Mouse (Mus musculus) kidney, embryonic 15.5 days (tissue): ENCODE measurements around the gene Galt. TPM values are rescaled to one million over a fixed set of nuclear protein-coding genes. Genes with fewer than 3 reads are reported as not detected.

Source experiments
- ATAC-seq: fragments of 200-750 bp; cut with Nextera tagmentation; replicated peaks from 2 replicates; pipeline ENCODE4 v1.8.0; 2017; ENCODE audit warnings: moderate TSS enrichment; ENCODE audit not compliant: low FRiP score
- H3K27ac ChIP-seq: fragments of 300-500 bp; sonication (generic); 2 replicates; pipeline ENCODE4 v1.5.1; 2015; ENCODE audit warnings: mild to moderate bottlenecking, inconsistent platforms
- H3K27me3 ChIP-seq: fragments of 300-500 bp; sonication (generic); 2 replicates; pipeline ENCODE4 v1.6.1; 2015; ENCODE audit warnings: inconsistent platforms
- H3K36me3 ChIP-seq: fragments of 300-500 bp; sonication (generic); 2 replicates; pipeline ENCODE4 v1.6.1; 2015; ENCODE audit warnings: inconsistent platforms
- H3K4me1 ChIP-seq: fragments of 300-500 bp; sonication (generic); 2 replicates; pipeline ENCODE4 v1.6.1; 2015; ENCODE audit warnings: inconsistent platforms
- H3K4me2 ChIP-seq: fragments of 300-500 bp; sonication (generic); 2 replicates; pipeline ENCODE4 v1.6.1; 2015; ENCODE audit warnings: moderate library complexity, mild to moderate bottlenecking, inconsistent platforms
- H3K4me3 ChIP-seq: fragments of 300-500 bp; sonication (generic); replicated peaks from 2 replicates; pipeline ENCODE4 v1.5.1; 2015; ENCODE audit warnings: mild to moderate bottlenecking, inconsistent platforms
- H3K9ac ChIP-seq: fragments of 300-500 bp; sonication (generic); 2 replicates; pipeline ENCODE4 v1.6.1; 2015; ENCODE audit warnings: mild to moderate bottlenecking, inconsistent platforms
- H3K9me3 ChIP-seq: fragments of 300-500 bp; sonication (generic); replicated peaks from 2 replicates; pipeline ENCODE4 v1.6.1; 2016; ENCODE audit warnings: inconsistent platforms
- WGBS: fragments of 180-500 bp; shearing (Covaris S2); methylation state at CpG from one replicate; pipeline ENCODE4 v1.1.7; 2015; ENCODE audit warnings: mixed read lengths; 5-methylcytosine and 5-hydroxymethylcytosine counted together
- polyA plus RNA-seq: library from polyadenylated mRNA; unstranded; fragments of >200 nt; fragmentation: Nextera tagmentation; extraction: Ambion mirVana; gene quantifications from 2 replicates; pipeline ENCODE4 v1.2.1, GENCODE M21; 2015

Galt gene
- polyA plus RNA-seq: 50.7 and 52.5 TPM in 2 replicates

DNA sequence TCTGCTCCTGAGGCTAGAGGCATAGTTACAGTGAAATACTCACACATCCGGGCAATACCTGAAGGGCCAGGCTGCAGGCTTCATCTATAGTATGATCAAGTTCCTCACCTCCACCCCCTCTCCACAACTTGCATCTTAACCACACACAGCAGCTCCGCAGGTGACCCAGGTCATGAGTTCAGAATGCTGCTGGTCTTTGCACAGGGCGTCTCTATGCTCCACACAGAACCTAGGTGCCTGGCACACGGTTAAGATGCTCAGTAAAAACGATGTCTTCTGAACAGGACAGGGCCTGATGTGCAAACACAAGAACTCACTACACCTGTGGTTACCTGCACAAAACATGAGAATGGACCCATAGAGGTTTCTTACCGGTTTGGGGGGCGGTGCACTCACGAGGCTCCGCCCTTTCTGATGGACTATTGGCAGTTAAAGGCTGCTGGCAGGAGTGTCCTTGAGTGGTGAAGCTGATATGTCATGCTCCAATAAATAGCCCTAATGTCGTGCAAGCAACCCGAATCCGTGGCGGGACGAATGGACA lies at the start of gene Galt:
Gene Galt (plus strand): TSS at position 432 of the 541 bp plus-strand sequence.
- Histone ChIP-seq H3K27ac (peak within 1 kb of the TSS; percentile 95), H3K9me3 (no peaks in the 10 kb centered on the region), H3K27me3 (no peaks in the 10 kb centered on the region), H3K4me2 (peak within 1 kb of the TSS; percentile 90), H3K4me3 (peak within 1 kb of the TSS; percentile 69), H3K36me3 (peaks cover 23% of the 10 kb centered on the region), H3K4me1 (peaks cover 38% of the 10 kb centered on the region), H3K9ac (peak within 1 kb of the TSS; percentile 74)
- peak; percentile 65 for ATAC-seq
- WGBS: 14% methylated on average over 14 of the region's 14 CpGs

GRCm38 (mm10) chr4:41705922-41706754 lies 48.9 kb upstream of the Galt start:
- peaks cover 7% of the 10 kb centered on the region for H3K36me3 ChIP-seq
- peaks cover 22% of the 10 kb centered on the region for H3K27me3 ChIP-seq
- ATAC-seq: no peak
- 62% methylated on average over 19 of the region's 19 CpGs for WGBS
- no peak overlapping the region for H3K4me2 ChIP-seq
- H3K4me3 ChIP-seq: no peak overlapping the region
- H3K27ac ChIP-seq: no peak overlapping the region
- peaks cover 29% of the 10 kb centered on the region for H3K4me1 ChIP-seq
- H3K9me3 ChIP-seq: no peaks in the 10 kb centered on the region
- H3K9ac ChIP-seq: no peak overlapping the region

DNA sequence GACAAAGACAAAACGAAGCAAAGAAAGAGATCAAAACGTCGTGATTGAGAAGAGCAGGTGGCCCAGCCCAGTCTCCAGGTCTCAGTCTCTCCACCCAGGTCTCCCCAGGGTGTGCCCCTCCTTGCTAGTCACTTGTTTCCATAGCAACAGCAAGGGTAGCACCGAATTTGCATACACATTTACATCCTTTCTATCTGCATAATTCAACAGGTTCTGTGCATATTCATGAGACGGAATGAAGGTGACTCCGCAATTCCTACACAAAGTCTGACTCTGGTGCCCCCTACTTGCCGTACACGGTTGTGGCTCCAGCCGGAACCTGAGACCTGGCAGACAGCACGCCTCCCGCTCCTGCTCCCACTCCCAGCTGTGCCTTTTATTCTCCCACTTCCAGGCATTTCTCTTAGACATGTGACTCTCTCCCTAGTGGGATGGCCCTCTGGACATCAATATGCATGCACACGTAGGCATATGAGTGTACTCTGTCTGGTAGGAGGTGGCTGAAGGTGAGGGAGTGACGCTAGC lies 48.0 kb upstream of the Galt start:
- H3K4me3 ChIP-seq: no peak overlapping the region
- H3K27me3 ChIP-seq: peaks cover 22% of the 10 kb centered on the region
- peak; percentile 71 for ATAC-seq
- WGBS: 2% methylated on average over 13 of the region's 13 CpGs
- no peaks in the 10 kb centered on the region for H3K9me3 ChIP-seq
- H3K9ac ChIP-seq: no peak overlapping the region
- H3K4me1 ChIP-seq: peaks cover 38% of the 10 kb centered on the region
- no peak overlapping the region for H3K27ac ChIP-seq
- peaks cover 15% of the 10 kb centered on the region for H3K36me3 ChIP-seq
- H3K4me2 ChIP-seq: peak overlapping the region; percentile 37

DNA sequence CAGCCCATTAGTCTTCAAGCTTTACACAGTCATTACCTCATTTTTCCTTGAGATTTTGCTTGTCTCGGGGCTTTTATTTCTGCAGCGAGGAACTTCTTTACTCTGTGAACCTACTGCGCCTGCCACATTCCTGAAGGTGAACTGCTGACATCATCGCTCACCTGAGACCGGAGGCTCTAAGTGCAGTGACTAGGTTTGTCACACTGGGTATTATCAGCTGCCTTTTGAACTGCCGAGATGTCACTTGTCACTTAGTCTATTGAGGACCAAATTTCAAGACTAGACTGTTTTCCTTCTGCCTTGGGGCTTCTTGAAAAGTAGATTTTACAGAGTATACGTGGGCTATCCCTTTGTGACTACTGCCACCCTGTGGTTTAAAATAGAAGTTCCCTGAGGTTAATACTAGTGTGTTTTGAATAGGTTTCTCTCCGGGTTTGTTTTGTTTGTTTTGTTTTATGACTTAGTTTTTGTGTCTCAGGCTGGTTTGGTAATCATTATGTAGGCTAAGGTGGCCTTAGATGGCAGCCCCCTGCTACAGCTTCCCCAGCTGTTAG lies 46.8 kb upstream of the Galt start:
- ATAC-seq: no peak
- 36% methylated on average over 8 of the region's 8 CpGs for WGBS
- H3K4me3 ChIP-seq: no peak overlapping the region
- H3K9me3 ChIP-seq: no peaks in the 10 kb centered on the region
- peaks cover 46% of the 10 kb centered on the region for H3K4me1 ChIP-seq
- no peak overlapping the region for H3K4me2 ChIP-seq
- H3K36me3 ChIP-seq: peaks cover 15% of the 10 kb centered on the region
- no peak overlapping the region for H3K27ac ChIP-seq
- H3K27me3 ChIP-seq: peaks cover 22% of the 10 kb centered on the region
- H3K9ac ChIP-seq: no peak overlapping the region

GRCm38 (mm10) chr4:41710229-41710628 lies 44.8 kb upstream of the Galt start:
- Histone ChIP-seq H3K4me1 (peaks cover 46% of the 10 kb centered on the region), H3K4me3 (no peak overlapping the region), H3K4me2 (no peak overlapping the region), H3K27ac (no peak overlapping the region), H3K9me3 (no peaks in the 10 kb centered on the region), H3K9ac (no peak overlapping the region), H3K36me3 (peaks cover 20% of the 10 kb centered on the region), H3K27me3 (peaks cover 12% of the 10 kb centered on the region)
- 72% methylated on average over 4 of the region's 4 CpGs for WGBS
- no peak for ATAC-seq

GRCm38 (mm10) chr4:41711705-41712375 lies 43.2 kb upstream of the Galt start:
- 80% methylated on average over 16 of the region's 16 CpGs for WGBS
- H3K4me2 ChIP-seq: peak overlapping the region; percentile 91
- no peak for ATAC-seq
- no peaks in the 10 kb centered on the region for H3K27me3 ChIP-seq
- no peaks in the 10 kb centered on the region for H3K9me3 ChIP-seq
- peaks cover 39% of the 10 kb centered on the region for H3K4me1 ChIP-seq
- no peak overlapping the region for H3K27ac ChIP-seq
- H3K9ac ChIP-seq: peak overlapping the region; percentile 90
- H3K4me3 ChIP-seq: peak overlapping the region; percentile 73
- H3K36me3 ChIP-seq: peaks cover 32% of the 10 kb centered on the region

DNA sequence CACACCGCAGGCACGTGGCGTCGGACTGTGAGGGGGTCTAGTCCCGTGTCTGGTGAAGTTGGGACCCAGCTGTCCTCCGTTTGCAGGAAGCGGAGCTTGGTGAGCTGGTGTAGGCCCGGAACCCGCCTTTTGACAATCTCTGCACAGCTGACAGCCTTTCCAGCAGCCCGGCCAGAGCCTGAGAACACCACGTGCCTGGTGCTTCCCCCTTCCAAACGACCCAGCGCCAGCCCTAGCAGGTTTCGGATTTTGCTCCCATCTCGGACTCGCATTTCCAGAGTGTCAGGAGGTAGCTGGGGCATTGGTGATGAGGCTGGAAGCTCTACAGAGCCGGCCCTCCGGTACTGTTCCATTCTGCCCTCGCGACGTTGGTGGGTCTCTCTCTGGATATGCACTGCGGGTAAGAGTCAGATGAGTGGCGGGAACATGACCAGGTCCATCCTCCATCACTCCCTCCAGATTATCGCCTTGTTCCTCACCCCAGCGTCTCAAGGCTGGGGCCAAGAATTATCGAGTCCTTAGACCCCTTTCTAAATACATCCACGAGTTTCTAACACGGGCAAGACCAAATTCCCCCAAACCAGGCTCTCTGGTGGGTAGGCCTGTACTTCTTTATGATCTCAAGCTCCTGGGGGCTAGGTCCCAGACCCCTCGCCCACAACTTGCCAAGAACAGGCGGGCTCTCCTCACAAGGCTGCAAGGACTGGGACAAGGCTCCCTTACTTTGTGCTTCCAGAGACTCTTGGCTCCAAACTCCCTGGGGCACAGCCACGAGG lies 42.4 kb upstream of the Galt start:
- no peaks in the 10 kb centered on the region for H3K9me3 ChIP-seq
- H3K9ac ChIP-seq: peak overlapping the region; percentile 90
- 39% methylated on average over 31 of the region's 31 CpGs for WGBS
- H3K27ac ChIP-seq: peak overlapping the region; percentile 73; the same call in 1 of the 2 replicates
- H3K4me3 ChIP-seq: peak overlapping the region; percentile 73
- H3K36me3 ChIP-seq: peaks cover 39% of the 10 kb centered on the region
- peak overlapping the region; percentile 91 for H3K4me2 ChIP-seq
- H3K27me3 ChIP-seq: no peaks in the 10 kb centered on the region
- peak; percentile 17 for ATAC-seq
- H3K4me1 ChIP-seq: peaks cover 33% of the 10 kb centered on the region

DNA sequence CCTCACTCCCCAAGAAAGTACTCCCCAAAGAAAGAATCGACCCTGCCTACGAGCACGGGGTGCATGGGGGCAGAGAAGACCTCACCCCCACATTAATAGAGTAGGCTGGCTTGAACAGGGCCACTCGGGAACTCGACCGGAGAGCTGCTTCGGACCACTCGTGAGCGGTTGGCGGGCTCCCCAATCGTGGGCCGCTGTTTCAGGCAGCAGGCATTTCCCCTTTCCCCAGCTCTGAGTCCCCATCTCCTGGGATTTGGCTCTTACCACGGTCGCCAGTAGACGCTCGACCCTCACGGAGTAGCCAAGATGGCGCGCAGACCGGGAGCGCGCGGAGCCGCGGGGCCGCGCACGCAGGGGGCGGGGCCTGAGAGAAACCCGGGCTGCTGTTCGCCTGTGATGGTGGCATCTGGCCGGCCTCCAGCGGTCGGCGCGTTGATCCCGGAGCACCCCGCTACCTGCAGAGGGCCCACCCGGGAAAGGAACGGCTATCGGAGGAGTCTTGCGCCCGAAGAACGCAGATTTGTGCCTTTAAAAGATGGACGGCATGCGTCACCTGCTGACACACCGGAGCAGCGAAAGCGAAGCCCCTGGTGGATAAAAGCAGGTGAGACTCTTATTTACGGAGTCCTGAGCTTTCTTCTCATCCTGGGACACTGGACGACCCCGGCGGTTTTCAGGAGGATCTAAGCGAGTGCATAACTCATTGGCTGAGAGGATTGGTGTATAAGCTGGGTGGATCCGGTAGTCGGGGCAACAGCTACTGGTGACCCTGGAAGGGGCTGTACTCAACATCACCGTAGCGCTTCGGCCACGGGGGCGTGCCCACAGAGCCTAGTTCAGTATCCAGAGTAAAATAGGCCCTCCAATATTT lies 41.6 kb upstream of the Galt start, which contains the start of gene Rpp25l:
Gene Rpp25l (minus strand): TSS at position 338 of the 871 bp plus-strand sequence.
- Histone ChIP-seq H3K9ac (peak within 1 kb of the TSS; percentile 90), H3K36me3 (peaks cover 47% of the 10 kb centered on the region), H3K27me3 (no peaks in the 10 kb centered on the region), H3K9me3 (no peaks in the 10 kb centered on the region), H3K27ac (peak within 1 kb of the TSS; percentile 73), H3K4me1 (peaks cover 26% of the 10 kb centered on the region), H3K4me3 (peak within 1 kb of the TSS; percentile 73), H3K4me2 (peak within 1 kb of the TSS; percentile 91)
- ATAC-seq: peak; percentile 80
- whole genome bisulfite sequencing: under 1% methylated on average over 61 of the region's 61 CpGs

DNA sequence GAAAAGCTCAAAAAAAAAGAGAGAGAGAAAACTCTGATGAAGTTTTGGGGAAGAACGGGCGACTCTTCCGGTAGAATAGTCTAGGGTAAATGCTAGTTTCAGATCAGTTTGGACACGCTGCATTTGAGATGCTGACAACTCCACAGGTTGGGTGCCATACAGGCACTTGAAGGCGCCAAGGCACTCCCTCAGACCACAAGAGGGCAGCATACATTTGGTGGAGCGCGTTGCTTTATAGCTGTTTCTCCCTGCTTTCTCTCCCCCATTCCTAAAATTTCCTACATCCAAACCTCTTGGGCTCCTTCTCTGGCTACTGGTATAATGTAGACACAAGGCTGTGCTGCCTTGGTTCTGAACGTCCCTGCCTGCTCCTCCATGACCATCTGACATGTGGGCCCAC lies 40.8 kb upstream of the Galt start:
- 16% methylated on average over 8 of the region's 8 CpGs for WGBS
- Histone ChIP-seq H3K9ac (no peak overlapping the region), H3K4me3 (peak overlapping the region; percentile 73), H3K4me2 (peak overlapping the region; percentile 91), H3K36me3 (peaks cover 55% of the 10 kb centered on the region), H3K27ac (0 out of 2 replicates have a peak overlapping the region, but pooled peaks have one; percentile 73), H3K9me3 (no peaks in the 10 kb centered on the region), H3K27me3 (no peaks in the 10 kb centered on the region), H3K4me1 (peaks cover 26% of the 10 kb centered on the region)
- no peak for ATAC-seq

- H3K4me3 ChIP-seq: no peak overlapping the region
- H3K36me3 ChIP-seq: peaks cover 63% of the 10 kb centered on the region
- ATAC-seq: no peak
- no peak overlapping the region for H3K27ac ChIP-seq
- H3K4me1 ChIP-seq: peaks cover 26% of the 10 kb centered on the region
- H3K27me3 ChIP-seq: no peaks in the 10 kb centered on the region
- H3K9me3 ChIP-seq: no peaks in the 10 kb centered on the region
- no peak overlapping the region for H3K4me2 ChIP-seq
- H3K9ac ChIP-seq: no peak overlapping the region
- 72% methylated on average over 8 of the region's 8 CpGs for WGBS
These were observed 39.9 kb upstream of the Galt start for GRCm38 (mm10) chr4:41715082-41715481.
